Mouse (Mus musculus) G1E (cell line): Measurements from ENCODE around the gene Tigd4. TPM values are rescaled to one million over a fixed set of nuclear protein-coding genes. Genes with fewer than 3 reads are reported as not detected.

ENCODE experiments used
- ATAC-seq: 2 replicates; pipeline ENCODE4 v1.8.0; 2016; ENCODE audit warnings: mild to moderate bottlenecking; ENCODE audit not compliant: insufficient number of reproducible peaks, poor library complexity, low FRiP score, severe bottlenecking; ENCODE audit errors: extremely low read depth
- DNase-seq: peaks from one replicate; pipeline ENCODE4 v3.0.0; 2012; ENCODE audit warnings: low spot score
- H3K27me3 ChIP-seq: 2 replicates; pipeline ENCODE4 v1.6.1; 2012; ENCODE audit warnings: mild to moderate bottlenecking, low read length, inconsistent platforms; ENCODE audit not compliant: insufficient read depth
- H3K36me3 ChIP-seq: replicated peaks from 2 replicates; pipeline ENCODE3; 2012; ENCODE audit warnings: mild to moderate bottlenecking, inconsistent platforms
- H3K4me1 ChIP-seq: 2 replicates; pipeline ENCODE4 v1.6.1; 2012; ENCODE audit warnings: low read depth, low read length, inconsistent platforms, mixed read lengths; ENCODE audit not compliant: insufficient read depth
- H3K4me3 ChIP-seq: 2 replicates; pipeline ENCODE4 v1.5.1; 2012; ENCODE audit warnings: low read depth, mild to moderate bottlenecking, inconsistent platforms, low read length, moderate library complexity, mixed read lengths
- H3K9me3 ChIP-seq: replicated peaks from 2 replicates; pipeline ENCODE4 v1.6.1; 2012; ENCODE audit warnings: inconsistent platforms
- CTCF ChIP-seq: IDR thresholded peaks from 2 replicates; pipeline ENCODE4 v1.5.1; 2012; ENCODE audit warnings: low read depth, low read length, inconsistent platforms, mixed read lengths
- GATA1 ChIP-seq: IDR thresholded peaks from 2 replicates; pipeline ENCODE4 v1.6.1; 2012; ENCODE audit warnings: borderline replicate concordance, low read length, inconsistent platforms, mixed read lengths
- GATA2 ChIP-seq: IDR thresholded peaks from 2 replicates; pipeline ENCODE4 v1.6.1; 2012; ENCODE audit warnings: low read depth, low read length, inconsistent platforms, borderline replicate concordance
- POLR2AphosphoS5 ChIP-seq: IDR thresholded peaks from 2 replicates; pipeline ENCODE4 v1.6.1; 2012; ENCODE audit warnings: low read depth, low read length, inconsistent platforms; ENCODE audit not compliant: insufficient replicate concordance
- TAL1 ChIP-seq: conservative IDR thresholded peaks from 2 replicates; pipeline ENCODE4 v1.6.1; 2012; ENCODE audit warnings: low read depth, low read length, inconsistent platforms, mixed read lengths
- polyA plus RNA-seq: library from polyadenylated mRNA; stranded (reverse); fragments of >175 nt; gene quantifications from 2 replicates; pipeline ENCODE4 v1.2.3, GENCODE M21; 2012
- total RNA-seq, 2 experiments: library from RNA; stranded (forward) in 1 of 2; stranded (reverse) in 1 of 2; fragments of 200-1000 nt in 1 of 2; fragments of >200 nt in 1 of 2; fragmentation: Nextera tagmentation in 1 of 2; gene quantifications; 2 replicates each; pipeline ENCODE4 v1.2.3; 2014 to 2017

Gene Tigd4
- total and polyA plus RNA-seq, 3 experiments, result 0.05 TPM; not detected in 2

DNA sequence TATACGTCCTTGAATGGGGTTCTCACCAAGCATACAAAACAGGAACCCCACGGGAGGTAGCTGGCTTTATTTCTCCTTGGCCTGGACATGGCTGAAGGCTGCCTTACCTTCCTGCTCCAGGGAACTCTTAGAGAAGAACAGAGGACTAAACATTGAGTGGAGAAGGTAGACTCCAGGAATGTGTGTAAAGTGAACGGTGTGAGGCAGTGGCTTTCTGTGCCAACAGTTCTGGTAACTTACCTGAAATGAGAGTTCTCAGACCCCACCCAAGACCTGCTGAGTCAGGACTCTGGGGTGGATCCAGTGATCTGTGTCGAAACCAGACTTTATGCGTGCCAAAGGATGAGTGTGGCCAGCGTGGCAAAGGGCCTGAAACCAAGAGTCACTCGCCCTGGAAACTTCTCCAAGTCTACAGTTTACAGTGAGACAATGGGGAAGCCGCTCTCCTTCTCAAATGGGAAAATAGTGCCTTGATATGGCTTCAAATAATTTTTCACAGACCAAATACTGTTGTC is 53.0 kb downstream of the Tigd4 start:
- TF ChIP-seq TAL1 (no peak), CTCF (no peak), POLR2AphosphoS5 (no peak), GATA1 (no peak), GATA2 (no peak)
- DNase-seq (no peak), ATAC-seq (no peak)
- peaks cover 5% of the 10 kb centered on the region for H3K9me3 ChIP-seq
- peaks cover 25% of the 10 kb centered on the region for H3K27me3 ChIP-seq
- H3K36me3 ChIP-seq, result no peaks in the 10 kb centered on the region
- H3K4me1 ChIP-seq, result peaks cover 14% of the 10 kb centered on the region
- H3K4me3 ChIP-seq, result no peak overlapping the region

Other genes with a start within 250 kb of the Tigd4 start
- 24.0 and 97.7 TPM in 2 replicates for gene Fhdc1, start 113.1 kb upstream of the Tigd4 start, total RNA-seq (2014; fragmentation: Nextera tagmentation)
- gene Fhdc1, start 113.1 kb upstream of the Tigd4 start, total RNA-seq (2017), result 1.7 and 1.8 TPM in 2 replicates
- gene Fhdc1, start 113.1 kb upstream of the Tigd4 start, polyA plus RNA-seq, result 1.4 and 1.9 TPM in 2 replicates
- gene Arfip1, start 10.9 kb upstream of the Tigd4 start, total RNA-seq (2014; fragmentation: Nextera tagmentation), result 47.8 and 62.5 TPM in 2 replicates
- 89.6 and 92.9 TPM in 2 replicates for gene Arfip1, start 10.9 kb upstream of the Tigd4 start, total RNA-seq (2017)
- gene Arfip1, start 10.9 kb upstream of the Tigd4 start, polyA plus RNA-seq, result 28.3 and 33.6 TPM in 2 replicates
- gene Tmem154, start 72.6 kb downstream of the Tigd4 start, total RNA-seq (2014; fragmentation: Nextera tagmentation), result 0.63 TPM in 1 of 2 replicates, not detected in the other
- gene Tmem154, start 72.6 kb downstream of the Tigd4 start, total RNA-seq (2017), result 0.16 and 0.17 TPM in 2 replicates
- gene Tmem154, start 72.6 kb downstream of the Tigd4 start, polyA plus RNA-seq, result 0.03 and 0.09 TPM in 2 replicates
- 13.4 and 16.8 TPM in 2 replicates for gene Fbxw7, start 221.7 kb downstream of the Tigd4 start, total RNA-seq (2014; fragmentation: Nextera tagmentation)
- gene Fbxw7, start 221.7 kb downstream of the Tigd4 start, total RNA-seq (2017), result 24.0 and 27.5 TPM in 2 replicates
- gene Fbxw7, start 221.7 kb downstream of the Tigd4 start, polyA plus RNA-seq, result 5.3 and 5.8 TPM in 2 replicates